Mouse (Mus musculus): ENCODE measurements around the gene Retreg3.

Retreg3 gene

DNA sequence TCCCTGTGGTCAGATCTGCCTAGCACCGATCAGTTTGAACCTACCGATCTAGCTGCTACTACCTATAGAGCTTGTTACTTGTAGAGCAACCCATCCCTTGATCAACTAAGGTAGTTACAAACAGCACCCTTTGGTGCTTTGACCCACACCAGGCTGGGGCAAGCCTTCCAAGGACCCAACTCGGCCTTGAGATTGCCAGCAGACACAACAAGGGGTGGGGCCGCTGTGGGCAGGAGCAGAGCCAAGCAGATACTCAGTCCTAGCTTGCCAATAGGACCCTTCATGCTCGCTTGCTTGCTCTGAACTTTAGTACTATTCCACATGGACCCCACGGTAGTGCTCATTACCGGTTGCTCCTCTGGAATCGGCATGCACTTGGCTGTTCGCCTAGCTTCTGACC is 41.6 kb downstream of the Retreg3 start, which contains the start of gene Hsd17b1:
Hsd17b1 (plus strand) TSS at position 291 of the 400 bp plus-strand sequence.
- no peak for DNase-seq (ENCODE audit: low spot score)

DNA sequence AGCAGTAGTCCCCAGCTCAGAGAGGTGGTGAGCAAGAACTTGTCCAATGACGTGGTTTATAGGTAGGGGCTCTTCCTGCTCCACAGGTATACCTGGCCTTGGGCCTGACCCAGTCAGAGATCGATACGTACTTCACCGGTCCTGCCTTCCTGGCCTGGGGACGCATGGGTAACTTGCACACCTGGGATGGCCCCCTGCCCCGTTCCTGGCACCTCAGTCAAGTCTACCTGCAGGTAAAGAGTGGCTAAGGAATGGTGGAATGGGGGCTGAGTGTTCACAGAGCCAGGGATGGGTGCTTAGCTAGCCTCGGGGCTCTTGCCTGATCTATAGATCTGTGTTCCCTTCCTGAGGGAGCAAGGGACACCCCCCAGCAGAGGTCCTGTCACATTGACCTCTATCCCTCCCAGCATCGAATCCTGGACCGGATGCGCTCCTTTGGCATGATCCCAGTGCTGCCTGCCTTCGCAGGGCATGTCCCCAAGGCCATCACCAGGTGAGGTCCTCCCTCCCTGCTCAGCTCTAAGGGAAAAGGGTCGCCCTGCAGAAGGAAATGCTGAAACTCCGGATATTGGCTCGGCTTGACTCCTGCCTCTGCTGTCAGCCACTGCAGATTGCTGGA is 47.8 kb downstream of the Retreg3 start:
- DNase-seq (ENCODE audit: low spot score): no peak

DNA sequence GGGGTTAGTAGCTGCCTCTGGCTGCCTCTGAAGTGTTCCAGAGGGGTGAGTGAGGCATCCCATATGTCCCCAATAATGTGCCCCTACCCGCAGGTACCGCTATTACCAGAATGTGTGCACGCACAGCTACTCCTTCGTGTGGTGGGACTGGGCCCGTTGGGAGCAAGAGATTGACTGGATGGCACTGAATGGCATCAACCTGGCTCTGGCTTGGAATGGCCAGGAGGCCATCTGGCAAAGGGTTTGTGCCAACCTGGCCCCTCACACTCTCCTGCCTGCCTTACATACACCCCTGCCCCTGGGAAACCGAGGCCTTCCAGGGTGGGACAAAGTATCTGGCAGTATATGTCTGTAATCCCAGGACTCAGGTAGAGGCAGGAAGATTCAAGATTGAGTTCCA is 48.7 kb downstream of the Retreg3 start:
- no peak for DNase-seq (ENCODE audit: low spot score)

DNA sequence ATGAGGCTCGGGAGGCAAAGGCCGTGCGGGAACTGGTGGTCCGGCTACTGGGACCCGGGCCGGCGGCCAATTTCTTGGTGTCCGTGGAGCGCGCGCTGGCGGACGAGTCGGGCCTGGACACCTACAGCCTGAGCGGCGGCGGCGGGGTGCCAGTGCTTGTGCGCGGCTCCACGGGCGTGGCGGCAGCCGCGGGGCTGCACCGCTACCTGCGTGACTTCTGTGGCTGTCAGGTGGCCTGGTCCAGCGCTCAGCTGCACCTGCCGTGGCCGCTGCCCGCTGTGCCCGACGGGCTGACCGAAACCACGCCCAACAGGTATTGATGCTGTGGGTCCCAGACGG is 49.5 kb downstream of the Retreg3 start:
- no peak for DNase-seq (ENCODE audit: low spot score)

DNA sequence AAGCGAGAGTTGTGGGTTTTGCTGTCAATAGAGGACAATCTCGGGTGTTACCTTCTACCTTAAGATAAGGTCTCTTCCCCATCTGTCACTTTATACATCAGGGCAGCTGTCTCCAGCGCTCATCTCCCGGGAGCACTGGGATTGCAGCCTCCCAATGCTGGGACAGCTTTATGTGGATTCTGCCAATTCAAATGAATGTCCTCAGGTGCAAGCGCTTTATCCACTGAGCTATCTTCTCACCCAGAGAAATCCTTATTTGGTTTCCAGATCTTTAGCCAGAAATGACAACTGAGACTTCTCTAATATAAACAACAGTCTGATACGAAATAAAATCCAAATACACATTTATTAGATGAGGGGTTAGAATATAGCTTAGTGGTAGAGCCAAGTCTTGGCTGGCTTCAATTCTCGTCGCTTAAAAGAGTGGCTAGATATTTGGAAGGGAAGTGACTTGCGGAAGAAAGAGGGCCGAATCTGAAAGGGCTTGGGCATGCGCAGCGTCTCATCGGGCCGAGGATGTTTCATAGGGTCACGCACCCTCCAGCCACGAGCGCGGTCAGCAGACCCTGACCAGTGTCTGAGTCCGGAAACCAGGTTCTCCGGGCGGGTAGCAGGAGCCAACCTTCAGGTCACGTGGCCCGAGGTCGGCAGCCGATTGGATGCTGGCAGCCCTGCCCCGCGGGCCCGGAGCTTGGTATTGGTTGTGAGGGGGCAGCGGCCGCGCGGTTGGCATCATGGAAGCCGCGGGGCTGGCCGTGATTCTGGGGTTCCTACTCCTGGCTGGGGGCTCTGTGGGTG is 50.1 kb downstream of the Retreg3 start, which contains the start of gene Naglu:
Naglu (plus strand) TSS at position 622 of the 798 bp plus-strand sequence.
- peak; percentile 96 for DNase-seq (ENCODE audit: low spot score)

DNA sequence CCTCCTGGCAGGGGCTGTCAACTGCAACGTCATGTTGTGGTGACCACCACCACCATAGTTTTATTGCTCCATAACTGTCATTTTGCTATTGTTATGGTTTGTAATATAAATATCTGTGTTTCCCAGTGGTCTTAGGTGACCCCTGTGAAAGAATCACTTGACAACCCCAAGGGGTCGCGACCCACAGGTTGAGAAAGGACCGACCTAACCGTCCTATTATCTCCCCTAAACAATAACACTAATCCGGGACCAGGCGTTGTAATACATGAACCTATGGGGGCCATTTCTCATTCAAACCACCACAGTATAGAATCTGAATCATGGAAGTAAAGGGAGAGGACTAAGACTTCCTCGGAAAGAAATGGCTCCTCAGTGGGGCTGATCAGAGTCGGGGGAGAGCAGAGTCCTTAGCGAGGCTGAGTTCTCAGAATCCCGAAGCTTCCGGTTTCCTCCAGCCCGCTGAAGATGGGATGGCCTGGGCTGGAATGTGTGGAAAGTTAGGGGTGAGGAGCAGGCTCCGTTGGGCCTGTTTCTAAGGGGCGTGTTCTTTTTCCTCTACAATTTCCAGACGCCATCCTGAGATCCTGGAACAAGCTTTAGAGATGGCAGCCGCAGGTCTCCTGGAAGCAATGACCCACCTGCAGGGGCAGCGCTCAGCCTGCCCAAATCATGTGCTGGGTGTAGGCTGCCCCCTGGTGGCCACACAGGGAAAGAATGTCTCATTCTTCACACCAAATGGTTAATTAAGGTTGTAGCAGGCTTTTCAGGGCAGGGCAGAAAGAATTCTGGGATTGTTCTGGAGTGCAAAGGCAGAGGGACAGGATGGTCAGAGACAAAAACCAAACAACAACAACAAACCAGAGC is 52.9 kb downstream of the Retreg3 start:
- DNase-seq (ENCODE audit: low spot score): peak; percentile 86

DNA sequence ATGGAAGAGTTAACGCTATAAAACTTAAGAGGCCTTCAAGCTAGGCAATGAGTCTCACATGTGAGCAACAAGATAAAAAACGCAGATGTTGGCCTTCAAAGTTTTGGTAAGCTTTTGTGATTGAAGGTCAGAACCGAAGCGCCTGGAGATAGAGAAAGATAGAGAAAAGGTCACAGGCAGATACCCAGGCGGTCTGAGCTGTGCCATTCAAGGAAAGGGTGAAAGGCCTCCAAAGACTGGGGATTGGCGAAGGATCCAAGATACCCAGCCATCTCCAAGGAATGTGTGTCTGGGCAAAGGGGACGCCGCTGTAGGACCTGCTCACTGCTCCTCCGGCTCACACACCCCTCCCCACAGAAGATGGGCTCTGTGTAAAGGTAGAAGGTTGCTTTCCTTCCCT is 54.7 kb downstream of the Retreg3 start:
- DNase-seq (ENCODE audit: low spot score): no peak

DNA sequence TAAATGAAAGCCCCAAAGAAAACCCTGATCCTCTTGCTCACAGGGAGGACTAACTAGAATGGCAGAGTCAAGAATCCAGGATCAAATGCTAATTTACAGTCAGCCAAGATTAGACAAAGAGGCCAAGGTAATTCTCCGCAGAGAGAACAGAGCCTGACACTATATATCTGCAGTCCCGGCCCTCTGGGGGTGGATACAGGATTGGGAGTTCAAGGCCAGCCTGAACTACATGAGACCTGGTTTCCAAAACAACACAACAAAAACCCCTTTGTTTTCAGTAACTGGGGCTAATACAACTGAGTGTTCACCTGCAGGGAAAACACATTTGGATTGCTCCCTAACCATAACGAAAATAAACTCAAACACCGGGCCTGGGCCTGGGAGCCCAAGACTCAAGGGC is 55.2 kb downstream of the Retreg3 start:
- no peak for DNase-seq (ENCODE audit: low spot score)

DNA sequence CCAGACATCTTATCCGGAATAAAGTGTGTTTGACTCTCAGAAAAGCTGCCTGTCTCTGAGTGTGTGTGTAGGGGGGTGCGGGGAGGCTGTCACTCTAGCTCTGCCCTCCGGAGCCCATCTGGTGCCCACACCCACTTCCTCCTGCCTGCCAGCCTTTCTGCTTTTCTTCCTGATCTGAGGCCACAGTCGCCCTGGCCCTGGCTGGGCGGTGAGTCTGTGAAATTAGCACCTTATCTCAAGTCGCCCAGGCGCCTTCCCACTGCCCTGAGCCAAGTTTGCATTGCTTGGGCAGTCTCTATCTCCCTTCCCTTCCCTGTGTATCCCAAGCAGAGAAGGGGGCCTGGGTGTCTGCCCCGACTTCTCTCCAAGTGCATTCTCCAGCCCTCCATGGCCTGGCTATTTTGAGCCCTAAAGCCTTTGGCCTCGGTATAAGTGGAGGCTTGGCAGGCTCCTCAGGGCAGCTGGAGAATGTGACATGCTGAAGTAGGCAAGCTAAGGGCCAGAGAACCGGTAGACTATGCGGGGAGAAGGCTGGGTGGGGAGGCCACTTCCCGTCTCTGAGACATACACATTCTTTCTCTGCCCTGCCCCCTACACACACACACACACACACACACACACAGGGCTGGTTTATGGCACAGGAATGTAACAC is 55.9 kb downstream of the Retreg3 start:
- DNase-seq (ENCODE audit: low spot score): peak; percentile 73

DNA sequence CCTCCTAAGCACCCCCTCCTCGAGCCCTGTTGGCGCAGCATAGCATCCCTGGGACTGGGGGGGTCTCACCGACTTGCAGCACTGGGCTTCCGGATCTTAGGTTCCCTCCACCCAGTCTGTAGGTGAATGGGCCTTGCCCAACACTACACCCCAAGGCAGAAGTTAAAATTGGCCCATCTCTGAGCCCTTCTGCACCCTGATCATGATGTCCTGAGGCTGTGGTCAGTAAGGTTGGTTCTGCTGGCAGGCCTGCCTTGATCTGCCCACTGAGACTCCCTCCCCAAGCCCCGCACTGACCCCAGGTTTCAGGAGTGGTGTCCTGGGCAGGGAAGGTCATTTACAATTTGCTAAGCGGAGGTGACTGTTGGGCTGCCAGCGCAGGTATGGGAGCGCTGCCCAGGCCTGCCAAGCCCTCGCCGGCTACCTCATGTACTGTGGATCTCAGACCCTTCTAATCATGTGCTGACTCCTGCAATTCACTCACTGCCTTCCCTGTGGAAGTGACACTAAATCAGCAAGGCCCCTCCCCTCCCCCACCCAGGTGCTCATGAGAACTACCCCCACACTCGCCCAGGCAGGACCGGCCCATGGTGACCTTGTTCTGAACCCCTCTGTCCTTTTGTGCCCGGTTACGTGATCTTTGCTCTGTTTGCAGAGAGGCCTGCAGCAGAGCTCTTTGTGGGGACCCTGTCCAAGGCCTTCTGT is 56.6 kb downstream of the Retreg3 start:
- no peak for DNase-seq (ENCODE audit: low spot score)

DNA sequence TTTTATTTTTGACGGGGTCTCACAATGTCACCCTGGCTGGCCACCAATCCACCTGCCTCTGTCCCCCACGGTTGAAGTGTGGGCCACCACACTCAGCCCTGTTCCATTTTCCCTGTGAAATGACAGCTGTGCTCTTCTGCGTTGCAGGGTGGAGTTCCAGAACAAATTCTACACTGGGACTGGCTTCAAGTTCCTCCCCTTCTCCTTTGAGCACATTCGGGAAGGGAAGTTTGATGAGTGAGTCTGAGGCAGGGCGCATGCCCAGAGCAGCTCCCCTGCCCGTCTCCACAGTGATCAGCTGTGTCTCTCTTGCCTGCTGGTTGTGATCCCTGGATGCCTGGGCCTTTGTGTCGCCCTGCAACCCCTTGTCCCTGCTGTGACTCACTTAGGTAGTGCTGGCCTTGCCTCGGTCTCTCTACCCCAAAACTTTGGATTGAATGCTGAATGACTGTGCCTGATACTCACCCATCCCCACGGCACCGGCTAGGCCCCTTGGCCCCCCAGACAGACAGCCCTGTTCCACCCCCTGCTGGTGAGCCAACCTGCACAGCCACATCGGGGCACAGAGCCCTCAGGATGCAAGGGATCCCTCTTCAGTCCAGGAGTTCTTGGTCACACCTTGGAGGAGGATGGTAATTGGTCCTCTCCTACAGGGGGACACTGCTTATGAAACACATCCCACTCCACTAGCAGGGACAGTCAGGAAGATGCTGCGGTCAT is 57.4 kb downstream of the Retreg3 start:
- DNase-seq (ENCODE audit: low spot score): peak; percentile 64

DNA sequence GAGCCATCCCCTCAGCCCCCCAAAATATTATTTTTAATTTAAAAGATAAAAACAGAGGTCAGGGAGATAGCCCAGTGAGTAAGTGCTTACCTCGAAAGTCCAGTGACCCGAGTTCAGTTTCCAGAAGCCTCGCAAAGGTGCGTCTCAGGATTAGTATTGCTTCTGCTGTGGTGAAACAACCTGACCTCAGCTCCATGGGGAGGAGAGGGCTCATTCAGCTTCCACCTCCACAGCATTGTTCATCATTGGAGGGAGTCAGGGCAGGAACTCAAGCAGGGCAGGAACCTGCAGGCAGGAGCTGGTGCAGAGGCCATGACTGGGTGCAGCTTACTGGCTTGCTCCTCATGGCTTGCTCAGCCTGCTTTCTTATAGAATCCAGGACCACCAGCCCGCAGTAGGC is 58.6 kb downstream of the Retreg3 start:
- no peak for DNase-seq (ENCODE audit: low spot score)

DNA sequence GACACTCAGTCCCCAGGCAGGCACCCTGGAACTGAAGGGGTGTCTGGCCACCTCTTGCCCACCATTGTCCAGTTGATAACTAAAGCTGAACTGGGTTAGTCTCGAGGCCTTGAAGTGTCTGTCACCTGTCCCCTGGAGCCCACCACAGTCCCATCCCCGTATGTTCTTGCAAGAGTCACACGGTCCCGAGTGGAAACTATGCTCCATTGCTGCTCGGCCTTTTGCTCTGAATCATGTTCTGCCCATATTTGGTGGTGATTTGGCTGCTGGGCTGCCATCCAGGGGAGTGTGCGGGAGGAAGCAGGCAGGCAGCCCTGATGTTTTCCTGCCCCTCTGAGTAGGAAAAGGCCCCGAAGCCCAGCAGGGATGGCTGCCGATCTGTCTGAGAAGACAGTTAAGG is 59.6 kb downstream of the Retreg3 start:
- DNase-seq (ENCODE audit: low spot score): peak; percentile 80

DNA sequence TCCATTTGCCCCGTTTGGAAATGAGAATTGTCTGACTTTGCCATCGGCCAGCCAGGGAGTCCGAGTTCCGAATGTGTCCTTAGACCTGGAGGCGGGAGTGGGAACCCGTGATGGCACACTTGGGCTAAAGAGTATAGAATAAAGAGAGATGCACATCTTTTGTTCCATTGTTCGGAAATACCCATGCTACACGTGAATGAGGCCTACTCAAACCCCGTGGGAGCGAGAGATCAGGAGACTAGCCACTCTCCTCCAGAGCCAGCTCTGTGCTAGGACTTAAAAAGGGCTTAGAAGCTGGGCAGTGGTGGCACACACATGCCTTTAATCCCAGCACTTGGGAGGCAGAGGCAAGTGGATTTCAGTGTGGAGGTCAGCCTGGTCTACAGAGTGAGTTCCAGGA is 60.2 kb downstream of the Retreg3 start:
- DNase-seq (ENCODE audit: low spot score): no peak

DNA sequence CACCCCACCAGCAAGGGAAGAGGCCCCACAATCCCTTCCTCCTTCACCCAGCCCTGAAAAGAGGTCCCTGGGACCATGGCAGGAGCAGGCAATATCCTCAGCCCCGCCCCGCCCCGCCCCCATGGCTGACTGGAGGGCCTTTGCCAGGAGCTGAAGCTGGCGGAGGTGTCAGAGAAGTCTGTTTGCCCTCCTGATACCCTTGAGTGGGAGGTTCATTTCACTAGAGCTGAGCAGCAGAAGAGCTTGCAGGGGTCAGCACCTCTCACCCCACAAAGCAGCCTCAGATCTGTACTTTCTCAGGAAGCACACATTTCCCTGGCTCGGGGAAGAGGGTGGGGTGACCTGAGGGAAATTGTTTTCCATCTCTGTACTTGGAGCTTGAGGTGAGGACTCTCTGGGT is 61.0 kb downstream of the Retreg3 start:
- no peak for DNase-seq (ENCODE audit: low spot score)

DNA sequence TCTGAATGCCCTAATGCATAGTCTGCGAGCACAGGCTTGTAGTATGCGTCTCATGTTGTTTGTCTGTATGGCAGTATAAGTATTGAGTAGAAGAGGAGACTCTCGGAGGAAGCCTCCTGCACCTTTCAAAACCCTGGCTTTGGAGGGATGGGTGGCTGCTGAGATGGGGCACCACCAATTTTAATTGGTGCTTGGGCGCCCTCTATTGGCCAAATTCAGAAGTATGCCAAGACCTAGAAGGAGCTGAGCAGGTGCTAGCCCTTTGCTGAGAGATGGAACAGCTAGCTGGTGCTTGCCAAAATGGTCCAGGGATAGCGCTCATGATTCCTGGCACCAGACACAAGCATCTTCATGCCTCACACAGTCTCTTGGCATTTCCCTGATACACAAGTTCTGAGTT is 61.8 kb downstream of the Retreg3 start:
- DNase-seq (ENCODE audit: low spot score): peak; percentile 94

DNA sequence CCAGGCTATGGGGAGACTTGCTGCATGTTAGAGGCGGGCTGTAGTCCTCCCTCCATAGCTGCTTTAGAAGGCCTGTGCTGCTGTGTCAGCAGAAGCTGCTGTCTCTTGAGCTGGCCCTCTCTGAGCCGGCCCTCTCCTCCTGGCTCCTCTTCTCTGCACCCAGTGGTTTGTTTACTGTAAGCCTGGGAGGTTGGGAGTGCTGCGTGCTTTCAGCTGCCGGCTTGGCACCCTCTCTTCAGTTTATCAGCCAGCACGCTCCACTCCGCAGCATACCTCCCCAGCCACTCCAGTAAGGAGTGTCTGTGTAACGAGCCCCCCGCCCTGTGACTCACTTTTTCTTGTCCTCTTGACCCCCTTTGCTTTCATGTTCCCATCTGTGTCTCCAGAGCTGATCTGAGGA is 62.8 kb downstream of the Retreg3 start:
- peak; percentile 83 for DNase-seq (ENCODE audit: low spot score)

DNA sequence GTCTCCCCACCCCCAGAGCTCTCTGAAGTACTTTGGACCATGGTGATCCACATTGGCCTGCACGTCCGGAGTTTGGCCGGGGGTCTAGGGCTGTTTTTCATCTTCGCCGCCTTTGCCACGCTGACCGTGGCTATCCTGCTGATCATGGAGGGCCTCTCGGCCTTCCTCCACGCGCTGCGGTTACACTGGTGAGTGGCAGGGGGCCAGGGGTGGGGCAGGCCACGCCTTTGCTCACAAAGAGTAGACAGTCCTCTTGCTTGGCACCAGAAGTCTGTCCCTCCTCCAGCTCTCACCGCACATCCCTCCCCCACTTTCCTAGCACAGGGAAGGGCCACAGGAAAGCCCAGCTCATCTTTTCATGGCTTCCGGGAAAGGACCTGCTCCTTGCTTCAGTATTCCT is 64.3 kb downstream of the Retreg3 start:
- DNase-seq (ENCODE audit: low spot score): peak; percentile 41

DNA sequence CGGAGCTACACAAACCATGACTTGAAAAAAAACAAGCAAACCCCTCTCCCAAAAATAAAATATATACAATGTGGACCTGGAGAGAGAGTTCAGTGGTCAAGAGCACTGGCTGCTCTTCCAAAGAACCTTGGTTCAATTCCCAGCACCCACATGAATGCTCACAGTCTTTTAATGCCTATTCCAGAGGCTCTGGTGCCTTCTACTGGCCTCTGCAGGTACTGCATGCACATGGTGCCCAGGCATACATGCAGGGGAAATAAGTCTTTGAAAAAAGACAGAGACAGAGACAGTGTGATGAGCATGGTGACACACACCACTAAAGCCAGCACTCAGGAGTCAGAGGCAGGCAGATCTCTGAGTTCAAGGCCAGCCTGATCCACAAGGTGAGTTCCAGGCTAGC is 65.7 kb downstream of the Retreg3 start:
- no peak for DNase-seq (ENCODE audit: low spot score)

DNA sequence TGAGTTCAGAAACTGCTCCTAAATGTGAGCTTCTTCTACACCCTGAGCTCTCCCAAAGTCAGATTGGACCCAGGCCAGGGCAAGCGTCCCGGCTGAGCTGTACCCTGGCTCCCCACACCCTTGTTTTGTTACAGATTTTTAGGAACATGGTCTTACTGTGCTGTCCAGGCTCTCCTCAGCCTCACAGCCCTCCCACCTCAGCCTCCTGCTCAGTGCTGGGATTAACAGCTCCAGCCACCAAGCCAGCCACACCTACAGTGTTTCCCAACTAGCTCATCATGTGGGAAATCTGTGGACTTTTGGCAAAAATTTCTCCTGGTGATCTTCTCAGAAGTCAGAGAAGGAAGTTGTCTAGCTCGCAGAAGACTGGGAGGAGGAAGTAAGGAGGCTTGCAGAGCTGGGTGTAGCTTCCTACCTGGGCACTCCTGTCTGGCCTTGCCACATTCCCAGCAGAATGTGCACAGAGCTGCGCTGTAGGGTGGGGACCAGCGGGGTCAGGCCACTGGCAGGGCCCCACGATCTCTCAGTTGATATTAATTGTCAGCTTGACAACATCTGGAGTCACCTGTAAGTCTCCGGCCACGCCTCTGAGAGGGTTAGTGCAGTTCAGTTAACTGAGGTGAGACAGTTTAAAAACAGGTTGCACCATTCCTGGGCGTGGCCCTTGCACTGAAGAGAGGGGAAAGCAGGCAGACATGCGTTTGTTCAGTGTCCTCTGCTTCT is 66.8 kb downstream of the Retreg3 start:
- DNase-seq (ENCODE audit: low spot score): peak; percentile 86

Data from urinary bladder, postnatal 14 days (tissue).